Mouse (Mus musculus): ENCODE measurements around the gene Hpse2. TPM values are rescaled to one million over a fixed set of nuclear protein-coding genes. Genes with fewer than 3 reads are reported as not detected.

Gene Hpse2
- total RNA-seq, 1 experiment, result 0.27 TPM

GRCm38 (mm10) chr19:42829196-42829595 is 559.0 kb downstream of the Hpse2 start:
- Histone ChIP-seq H3K36me3 (ENCODE audit: control insufficient read depth, insufficient read depth, low read length, poor library complexity, severe bottlenecking) (no peaks in the 10 kb centered on the region), H3K4me3 (ENCODE audit: insufficient read depth in 1 of 2, low read depth in 1 of 2, low read length in 2 of 2, poor library complexity in 1 of 2, severe bottlenecking in 1 of 2) (no peak overlapping the region), H3K4me1 (ENCODE audit: control insufficient read depth in 2 of 2, insufficient read depth in 2 of 2, low read length in 2 of 2, poor library complexity in 1 of 2) (no peaks in the 10 kb centered on the region), H3K27ac (ENCODE audit: insufficient read depth, low read depth, low read length, poor library complexity, severe bottlenecking) (no peak overlapping the region), H3K9me3 (ENCODE audit: control insufficient read depth, insufficient read depth, low read depth, low read length) (no peaks in the 10 kb centered on the region), H3K9ac (ENCODE audit: insufficient read depth, low read depth, low read length, poor library complexity, severe bottlenecking) (no peak overlapping the region)
- DNase-seq (ENCODE audit: low read depth, low spot score), result no peak
- TF ChIP-seq HCFC1 (IDR thresholded peaks at IDR 0.05; ENCODE audit: borderline replicate concordance, insufficient read depth, low read length) (no peak), MAFK (IDR thresholded peaks at IDR 0.05; ENCODE audit: insufficient read depth, low read depth, low read length) (no peak), ZNF384 (IDR thresholded peaks at IDR 0.05; ENCODE audit: low read depth, low read length) (no peak), CHD2 (IDR thresholded peaks at IDR 0.05; ENCODE audit: low read depth, low read length) (no peak), ZC3H11A (IDR thresholded peaks at IDR 0.05; ENCODE audit: borderline replicate concordance, low read depth, low read length) (no peak)
- in situ Hi-C loops (cut with MboI; ENCODE audit: low sequenced_read_pairs in 2 of 2, unreplicated experiment in 2 of 2), result no loop called here

- Histone ChIP-seq H3K9me3 (ENCODE audit: control insufficient read depth, insufficient read depth, low read depth, low read length) (no peaks in the 10 kb centered on the region), H3K9ac (ENCODE audit: insufficient read depth, low read depth, low read length, poor library complexity, severe bottlenecking) (no peak overlapping the region), H3K4me1 (ENCODE audit: control insufficient read depth in 2 of 2, insufficient read depth in 2 of 2, low read length in 2 of 2, poor library complexity in 1 of 2) (no peaks in the 10 kb centered on the region), H3K27ac (ENCODE audit: insufficient read depth, low read depth, low read length, poor library complexity, severe bottlenecking) (no peak overlapping the region), H3K36me3 (ENCODE audit: control insufficient read depth, insufficient read depth, low read length, poor library complexity, severe bottlenecking) (no peaks in the 10 kb centered on the region), H3K4me3 (ENCODE audit: insufficient read depth in 1 of 2, low read depth in 1 of 2, low read length in 2 of 2, poor library complexity in 1 of 2, severe bottlenecking in 1 of 2) (no peak overlapping the region)
- DNase-seq (ENCODE audit: low read depth, low spot score), result no peak
- no peak for TF ChIP-seq ZC3H11A (IDR thresholded peaks at IDR 0.05; ENCODE audit: borderline replicate concordance, low read depth, low read length)
- in situ Hi-C loops (cut with MboI; ENCODE audit: low sequenced_read_pairs in 2 of 2, unreplicated experiment in 2 of 2), result no loop called here
Measured at GRCm38 (mm10) chr19:42827843-42828242, 560.3 kb downstream of the Hpse2 start.

GRCm38 (mm10) chr19:42820109-42820508 is 568.0 kb downstream of the Hpse2 start:
- no peak overlapping the region for H3K4me3 ChIP-seq (ENCODE audit: insufficient read depth in 1 of 2, low read depth in 1 of 2, low read length in 2 of 2, poor library complexity in 1 of 2, severe bottlenecking in 1 of 2)
- TF ChIP-seq ZC3H11A (IDR thresholded peaks at IDR 0.05; ENCODE audit: borderline replicate concordance, low read depth, low read length) (no peak), CHD2 (IDR thresholded peaks at IDR 0.05; ENCODE audit: low read depth, low read length) (no peak), MAFK (IDR thresholded peaks at IDR 0.05; ENCODE audit: insufficient read depth, low read depth, low read length) (no peak), ZNF384 (IDR thresholded peaks at IDR 0.05; ENCODE audit: low read depth, low read length) (no peak), HCFC1 (IDR thresholded peaks at IDR 0.05; ENCODE audit: borderline replicate concordance, insufficient read depth, low read length) (no peak)
- H3K4me1 ChIP-seq (ENCODE audit: control insufficient read depth in 2 of 2, insufficient read depth in 2 of 2, low read length in 2 of 2, poor library complexity in 1 of 2), result no peaks in the 10 kb centered on the region
- DNase-seq (ENCODE audit: low read depth, low spot score), result no peak
- no peaks in the 10 kb centered on the region for H3K9me3 ChIP-seq (ENCODE audit: control insufficient read depth, insufficient read depth, low read depth, low read length)
- H3K9ac ChIP-seq (ENCODE audit: insufficient read depth, low read depth, low read length, poor library complexity, severe bottlenecking), result no peak overlapping the region
- no peaks in the 10 kb centered on the region for H3K36me3 ChIP-seq (ENCODE audit: control insufficient read depth, insufficient read depth, low read length, poor library complexity, severe bottlenecking)
- in situ Hi-C loops (cut with MboI; ENCODE audit: low sequenced_read_pairs in 2 of 2, unreplicated experiment in 2 of 2), result loop anchor here in 1 of 2 experiments (25.0 kb wide), 1 partner anchor 592 kb away; no protein-coding TSS in a partner anchor
- H3K27ac ChIP-seq (ENCODE audit: insufficient read depth, low read depth, low read length, poor library complexity, severe bottlenecking), result no peak overlapping the region

GRCm38 (mm10) chr19:42817761-42818160 is 570.4 kb downstream of the Hpse2 start:
- in situ Hi-C loops (cut with MboI; ENCODE audit: low sequenced_read_pairs in 2 of 2, unreplicated experiment in 2 of 2), result loop anchor here in 1 of 2 experiments (25.0 kb wide), 1 partner anchor 595 kb away; no protein-coding TSS in a partner anchor
- H3K27ac ChIP-seq (ENCODE audit: insufficient read depth, low read depth, low read length, poor library complexity, severe bottlenecking), result no peak overlapping the region
- no peaks in the 10 kb centered on the region for H3K4me1 ChIP-seq (ENCODE audit: control insufficient read depth in 2 of 2, insufficient read depth in 2 of 2, low read length in 2 of 2, poor library complexity in 1 of 2)
- DNase-seq (ENCODE audit: low read depth, low spot score), result no peak
- H3K9ac ChIP-seq (ENCODE audit: insufficient read depth, low read depth, low read length, poor library complexity, severe bottlenecking), result no peak overlapping the region
- no peaks in the 10 kb centered on the region for H3K36me3 ChIP-seq (ENCODE audit: control insufficient read depth, insufficient read depth, low read length, poor library complexity, severe bottlenecking)
- no peak for TF ChIP-seq ZNF384 (IDR thresholded peaks at IDR 0.05; ENCODE audit: low read depth, low read length)
- no peak for TF ChIP-seq ZC3H11A (IDR thresholded peaks at IDR 0.05; ENCODE audit: borderline replicate concordance, low read depth, low read length)
- TF ChIP-seq CHD2 (IDR thresholded peaks at IDR 0.05; ENCODE audit: low read depth, low read length), result no peak
- TF ChIP-seq MAFK (IDR thresholded peaks at IDR 0.05; ENCODE audit: insufficient read depth, low read depth, low read length), result no peak
- no peak for TF ChIP-seq HCFC1 (IDR thresholded peaks at IDR 0.05; ENCODE audit: borderline replicate concordance, insufficient read depth, low read length)
- H3K4me3 ChIP-seq (ENCODE audit: insufficient read depth in 1 of 2, low read depth in 1 of 2, low read length in 2 of 2, poor library complexity in 1 of 2, severe bottlenecking in 1 of 2), result no peak overlapping the region
- no peaks in the 10 kb centered on the region for H3K9me3 ChIP-seq (ENCODE audit: control insufficient read depth, insufficient read depth, low read depth, low read length)

- Histone ChIP-seq H3K9ac (ENCODE audit: insufficient read depth, low read depth, low read length, poor library complexity, severe bottlenecking) (no peak overlapping the region), H3K36me3 (ENCODE audit: control insufficient read depth, insufficient read depth, low read length, poor library complexity, severe bottlenecking) (no peaks in the 10 kb centered on the region), H3K4me1 (ENCODE audit: control insufficient read depth in 2 of 2, insufficient read depth in 2 of 2, low read length in 2 of 2, poor library complexity in 1 of 2) (no peaks in the 10 kb centered on the region), H3K4me3 (ENCODE audit: insufficient read depth in 1 of 2, low read depth in 1 of 2, low read length in 2 of 2, poor library complexity in 1 of 2, severe bottlenecking in 1 of 2) (no peak overlapping the region), H3K27ac (ENCODE audit: insufficient read depth, low read depth, low read length, poor library complexity, severe bottlenecking) (no peak overlapping the region), H3K9me3 (ENCODE audit: control insufficient read depth, insufficient read depth, low read depth, low read length) (no peaks in the 10 kb centered on the region)
- no peak for TF ChIP-seq HCFC1 (IDR thresholded peaks at IDR 0.05; ENCODE audit: borderline replicate concordance, insufficient read depth, low read length)
- TF ChIP-seq MAFK (IDR thresholded peaks at IDR 0.05; ENCODE audit: insufficient read depth, low read depth, low read length), result no peak
- TF ChIP-seq ZC3H11A (IDR thresholded peaks at IDR 0.05; ENCODE audit: borderline replicate concordance, low read depth, low read length), result no peak
- TF ChIP-seq CHD2 (IDR thresholded peaks at IDR 0.05; ENCODE audit: low read depth, low read length), result no peak
- no peak for TF ChIP-seq ZNF384 (IDR thresholded peaks at IDR 0.05; ENCODE audit: low read depth, low read length)
- DNase-seq (ENCODE audit: low read depth, low spot score), result no peak
- in situ Hi-C loops (cut with MboI; ENCODE audit: low sequenced_read_pairs in 2 of 2, unreplicated experiment in 2 of 2), result loop anchor here in 1 of 2 experiments (25.0 kb wide), 1 partner anchor 596 kb away; no protein-coding TSS in a partner anchor
Measured at GRCm38 (mm10) chr19:42816261-42816660, 571.9 kb downstream of the Hpse2 start.
